Mouse (Mus musculus): ENCODE data around the gene Adra1b. TPM values are rescaled to one million over a fixed set of nuclear protein-coding genes. Genes with fewer than 3 reads are reported as not detected.

Gene Adra1b
- polyA plus RNA-seq, 1 experiment from 2014 or later = 6.5 TPM

DNA sequence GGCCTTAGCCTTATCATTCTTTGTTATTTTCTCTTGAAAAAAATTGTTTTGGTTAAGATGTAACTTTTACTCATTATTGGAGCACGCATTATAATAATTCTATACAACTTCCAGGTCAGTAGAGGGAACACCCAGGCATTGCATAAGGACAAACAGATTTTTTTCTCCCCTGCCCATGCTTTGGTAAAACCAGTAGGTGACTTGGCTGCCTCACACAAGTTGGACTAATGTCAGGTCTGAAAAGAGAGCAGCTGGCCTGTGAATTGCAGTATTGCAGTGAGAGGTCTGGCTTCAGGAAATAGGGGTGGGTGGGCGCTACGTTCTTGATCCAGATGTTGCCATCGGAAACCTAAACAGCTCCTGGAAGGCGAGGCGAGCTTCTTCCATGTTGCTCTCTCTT, 10.6 kb upstream of the Adra1b start:
- Histone ChIP-seq H3K4me2 (replicated peaks; ENCODE audit: low read depth, low read length) (no peak overlapping the region), H3K9ac (replicated peaks; ENCODE audit: low read depth) (no peak overlapping the region), H3K4me1 (ENCODE audit: insufficient read depth, low read depth, low read length) (no peaks in the 10 kb centered on the region), H3K36me3 (ENCODE audit: insufficient read depth, low read length) (no peaks in the 10 kb centered on the region), H3K27me3 (replicated peaks; ENCODE audit: insufficient read depth, low read length) (no peaks in the 10 kb centered on the region), H3K9me3 (ENCODE audit: low read length) (no peaks in the 10 kb centered on the region), H3K4me3 (ENCODE audit: low read depth, low read length) (no peak overlapping the region), H3K27ac (ENCODE audit: low read length) (no peak overlapping the region)
- DNase-seq (ENCODE audit: low spot score) = peak; percentile 23
- TF ChIP-seq EP300 (IDR thresholded peaks at IDR 0.05) (no peak), CTCF (IDR thresholded peaks at IDR 0.05) (no peak)
- ATAC-seq = no peak
- WGBS = 58% methylated on average over 6 of the region's 6 CpGs

DNA sequence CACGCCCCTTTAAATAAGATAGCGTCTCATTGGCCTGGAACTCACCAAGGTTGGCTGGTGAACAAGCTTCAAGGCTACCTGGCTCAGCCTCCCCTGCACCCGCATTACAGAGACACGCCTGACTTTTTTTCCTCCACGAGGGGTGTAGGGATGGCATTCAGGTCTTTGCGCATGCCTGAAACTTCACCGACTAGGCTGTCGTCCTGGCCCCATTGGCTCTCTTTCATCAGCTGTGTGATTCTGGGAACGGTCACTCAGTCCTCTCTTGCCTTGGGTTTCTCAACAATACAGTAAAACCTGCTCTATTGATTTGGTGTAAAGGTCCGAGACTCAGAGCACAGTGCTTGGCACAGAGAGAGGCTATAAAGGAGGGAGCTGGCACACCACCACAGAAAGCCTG, 2.3 kb upstream of the Adra1b start:
- ATAC-seq (no peak), DNase-seq (ENCODE audit: low spot score) (no peak)
- Histone ChIP-seq H3K9me3 (ENCODE audit: low read length) (no peaks in the 10 kb centered on the region), H3K4me1 (ENCODE audit: insufficient read depth, low read depth, low read length) (no peaks in the 10 kb centered on the region), H3K36me3 (ENCODE audit: insufficient read depth, low read length) (no peaks in the 10 kb centered on the region), H3K27me3 (replicated peaks; ENCODE audit: insufficient read depth, low read length) (no peaks in the 10 kb centered on the region), H3K4me2 (replicated peaks; ENCODE audit: low read depth, low read length) (no peak overlapping the region), H3K27ac (ENCODE audit: low read length) (no peak overlapping the region), H3K4me3 (ENCODE audit: low read depth, low read length) (no peak overlapping the region), H3K9ac (replicated peaks; ENCODE audit: low read depth) (no peak overlapping the region)
- TF ChIP-seq CTCF (IDR thresholded peaks at IDR 0.05) = no peak
- TF ChIP-seq EP300 (IDR thresholded peaks at IDR 0.05) = no peak
- WGBS = 74% methylated on average over 10 of the region's 10 CpGs

DNA sequence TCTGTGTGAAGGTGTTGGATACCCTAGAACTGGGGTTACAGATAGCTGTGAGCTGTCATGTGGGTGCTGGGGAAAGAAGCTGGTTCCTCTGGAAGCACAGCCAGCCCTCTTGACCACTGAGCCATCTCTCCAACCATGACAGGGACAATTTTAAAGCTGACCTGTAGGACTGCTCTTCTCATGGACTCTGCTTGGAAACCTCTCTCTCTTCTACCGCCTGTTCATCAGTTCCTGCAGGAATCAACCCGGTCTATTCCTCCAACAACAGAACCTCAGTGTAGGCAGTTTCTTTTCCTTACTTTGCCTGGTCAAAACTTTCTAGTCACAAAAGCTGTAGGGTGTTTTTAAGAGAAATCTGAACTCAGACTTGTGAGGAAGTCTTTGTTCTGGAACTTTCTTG, 1.3 kb downstream of the Adra1b start:
- no peak for ATAC-seq
- Histone ChIP-seq H3K9me3 (ENCODE audit: low read length) (no peaks in the 10 kb centered on the region), H3K4me3 (ENCODE audit: low read depth, low read length) (no peak overlapping the region), H3K4me1 (ENCODE audit: insufficient read depth, low read depth, low read length) (no peaks in the 10 kb centered on the region), H3K4me2 (replicated peaks; ENCODE audit: low read depth, low read length) (no peak overlapping the region), H3K27ac (ENCODE audit: low read length) (no peak overlapping the region), H3K36me3 (ENCODE audit: insufficient read depth, low read length) (no peaks in the 10 kb centered on the region), H3K27me3 (replicated peaks; ENCODE audit: insufficient read depth, low read length) (no peaks in the 10 kb centered on the region), H3K9ac (replicated peaks; ENCODE audit: low read depth) (no peak overlapping the region)
- TF ChIP-seq CTCF (IDR thresholded peaks at IDR 0.05) = no peak
- TF ChIP-seq EP300 (IDR thresholded peaks at IDR 0.05) = no peak
- 90% methylated on average over 2 of the region's 2 CpGs for WGBS
- no peak for DNase-seq (ENCODE audit: low spot score)

DNA sequence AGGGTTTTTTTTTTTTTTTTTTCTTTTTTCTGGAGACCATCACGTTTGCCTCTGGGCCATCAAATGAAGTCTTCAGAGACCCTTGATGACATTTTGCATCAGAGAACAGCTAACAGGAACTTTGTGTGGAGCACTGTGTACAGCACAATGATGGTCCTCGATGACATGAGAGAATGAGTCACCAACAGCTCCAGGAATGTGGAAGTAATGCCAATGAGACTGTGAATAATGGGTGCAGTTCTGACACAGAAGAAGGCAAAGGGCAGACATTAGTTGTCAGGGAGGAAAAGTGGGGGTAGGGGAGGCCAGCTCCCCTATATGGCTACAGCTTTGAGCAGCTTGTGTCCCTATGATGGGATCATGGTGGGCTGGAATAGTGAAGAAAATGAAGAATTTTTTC, 5.7 kb downstream of the Adra1b start:
- no peaks in the 10 kb centered on the region for H3K4me1 ChIP-seq (ENCODE audit: insufficient read depth, low read depth, low read length)
- TF ChIP-seq CTCF (IDR thresholded peaks at IDR 0.05) (no peak), EP300 (IDR thresholded peaks at IDR 0.05) (no peak)
- no peak overlapping the region for H3K27ac ChIP-seq (ENCODE audit: low read length)
- H3K36me3 ChIP-seq (ENCODE audit: insufficient read depth, low read length) = no peaks in the 10 kb centered on the region
- H3K9me3 ChIP-seq (ENCODE audit: low read length) = no peaks in the 10 kb centered on the region
- H3K9ac ChIP-seq (replicated peaks; ENCODE audit: low read depth) = no peak overlapping the region
- H3K4me3 ChIP-seq (ENCODE audit: low read depth, low read length) = no peak overlapping the region
- ATAC-seq (no peak), DNase-seq (ENCODE audit: low spot score) (no peak)
- no peak overlapping the region for H3K4me2 ChIP-seq (replicated peaks; ENCODE audit: low read depth, low read length)
- WGBS = 64% methylated on average over 2 of the region's 2 CpGs
- no peaks in the 10 kb centered on the region for H3K27me3 ChIP-seq (replicated peaks; ENCODE audit: insufficient read depth, low read length)

DNA sequence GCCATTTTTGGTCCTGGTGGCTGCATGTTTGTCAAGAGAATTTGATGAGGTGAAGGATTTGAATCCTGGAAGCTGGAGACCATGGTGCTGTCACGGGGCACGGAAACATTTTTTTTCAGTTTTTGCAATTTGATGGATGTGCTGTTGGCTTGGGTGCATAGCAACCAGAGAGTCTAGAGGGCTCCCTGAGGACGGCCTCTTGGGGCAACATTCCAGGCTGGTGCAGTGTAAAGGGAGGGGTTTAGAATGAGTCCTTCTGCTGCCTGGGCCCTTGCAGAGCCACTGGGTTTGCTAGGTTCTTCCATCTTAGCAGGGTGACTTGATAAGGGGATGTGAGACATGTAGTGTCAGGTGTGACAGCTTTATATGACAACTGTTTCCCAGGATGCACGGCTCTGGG, 8.5 kb downstream of the Adra1b start:
- peak; percentile 84 for ATAC-seq
- 35% methylated on average over 4 of the region's 4 CpGs for WGBS

DNA sequence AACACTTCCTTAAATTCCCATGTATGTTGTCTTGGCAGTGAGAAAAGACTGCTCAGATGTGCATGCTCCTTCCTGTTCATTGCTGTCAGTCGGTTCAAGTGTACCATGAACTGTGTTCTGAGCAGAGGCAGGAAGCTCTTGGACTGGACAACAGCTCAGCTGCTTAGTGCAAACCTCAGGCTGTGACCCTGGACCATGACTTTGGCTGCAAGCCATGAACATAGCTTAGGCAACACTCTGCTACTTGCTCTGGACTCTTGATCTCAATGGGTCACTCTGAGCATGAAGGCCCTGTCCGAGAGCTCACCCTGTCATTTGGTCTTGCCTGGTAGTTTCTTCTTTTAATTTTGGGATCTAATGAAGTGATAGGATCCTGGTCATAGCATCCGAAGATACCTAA, 9.6 kb downstream of the Adra1b start:
- H3K27me3 ChIP-seq (replicated peaks; ENCODE audit: insufficient read depth, low read length) = no peaks in the 10 kb centered on the region
- WGBS = 67% methylated on average over 3 of the region's 3 CpGs

More for the DNA sequence above, 8.5 kb downstream of the Adra1b start:
- Histone ChIP-seq H3K4me1 (ENCODE audit: insufficient read depth, low read depth, low read length) (no peaks in the 10 kb centered on the region), H3K9ac (replicated peaks; ENCODE audit: low read depth) (no peak overlapping the region), H3K36me3 (ENCODE audit: insufficient read depth, low read length) (no peaks in the 10 kb centered on the region), H3K4me2 (replicated peaks; ENCODE audit: low read depth, low read length) (no peak overlapping the region), H3K9me3 (ENCODE audit: low read length) (no peaks in the 10 kb centered on the region), H3K4me3 (ENCODE audit: low read depth, low read length) (no peak overlapping the region), H3K27me3 (replicated peaks; ENCODE audit: insufficient read depth, low read length) (no peaks in the 10 kb centered on the region), H3K27ac (ENCODE audit: low read length) (no peak overlapping the region)
- TF ChIP-seq EP300 (IDR thresholded peaks at IDR 0.05) (no peak), CTCF (IDR thresholded peaks at IDR 0.05) (no peak)
- peak; percentile 41 for DNase-seq (ENCODE audit: low spot score)

More for the DNA sequence above, 9.6 kb downstream of the Adra1b start:
- Histone ChIP-seq H3K4me1 (ENCODE audit: insufficient read depth, low read depth, low read length) (no peaks in the 10 kb centered on the region), H3K4me3 (ENCODE audit: low read depth, low read length) (no peak overlapping the region), H3K36me3 (ENCODE audit: insufficient read depth, low read length) (no peaks in the 10 kb centered on the region), H3K27ac (ENCODE audit: low read length) (no peak overlapping the region), H3K9me3 (ENCODE audit: low read length) (no peaks in the 10 kb centered on the region), H3K4me2 (replicated peaks; ENCODE audit: low read depth, low read length) (no peak overlapping the region), H3K9ac (replicated peaks; ENCODE audit: low read depth) (no peak overlapping the region)
- peak; percentile 31; the same call in 1 of the 2 replicates for ATAC-seq
- no peak for TF ChIP-seq CTCF (IDR thresholded peaks at IDR 0.05)
- peak; percentile 21 for DNase-seq (ENCODE audit: low spot score)

All from lung, postnatal 0 days (tissue).